Mouse (Mus musculus) adipocyte (in vitro differentiated cells): ENCODE data around the gene Kctd13.

Source experiments
- DNase-seq: peaks from one replicate; pipeline ENCODE4 v3.0.0-alpha.2; 2016; ENCODE audit warnings: low spot score

The Kctd13 gene

DNA sequence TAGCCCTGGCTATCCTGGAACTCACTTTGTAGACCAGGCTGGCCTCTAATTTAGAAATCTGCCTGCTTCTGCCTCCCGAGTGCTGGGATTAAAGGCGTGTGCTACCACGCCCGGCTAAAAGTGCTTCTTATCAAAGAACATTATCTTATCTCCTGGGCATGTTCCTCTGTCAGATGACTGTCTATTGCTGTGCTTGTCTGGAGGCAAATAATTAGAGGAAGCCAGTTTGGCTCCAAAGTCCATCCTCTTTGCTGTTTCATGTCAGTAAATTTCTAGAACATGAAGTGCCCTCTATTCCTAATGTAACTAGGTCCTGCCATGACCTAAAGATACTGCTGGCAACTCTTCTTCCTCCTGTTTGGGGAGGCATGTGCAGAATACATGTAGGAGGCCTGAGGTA, 53.4 kb downstream of the Kctd13 start:
- no peak for DNase-seq

DNA sequence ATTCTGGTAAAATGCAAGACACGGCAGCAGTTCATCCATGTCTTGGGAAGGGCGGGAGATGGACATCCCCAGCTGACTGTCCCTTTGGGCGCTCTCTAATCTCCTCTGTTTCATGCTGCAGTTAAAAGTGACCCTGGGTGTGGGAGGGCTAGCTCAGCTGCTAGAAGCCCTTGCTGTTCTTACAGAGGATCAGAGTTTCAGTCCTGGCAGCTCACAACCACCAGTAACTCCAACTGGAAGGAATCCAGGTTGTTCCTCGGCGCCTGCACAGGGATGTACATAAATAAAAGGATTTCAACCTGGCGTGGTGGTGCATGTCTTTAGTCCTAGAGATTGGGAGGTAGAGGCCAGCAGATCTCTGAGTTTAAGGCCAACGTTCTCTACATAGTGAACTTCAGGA, 54.4 kb downstream of the Kctd13 start:
- DNase-seq, result no peak

DNA sequence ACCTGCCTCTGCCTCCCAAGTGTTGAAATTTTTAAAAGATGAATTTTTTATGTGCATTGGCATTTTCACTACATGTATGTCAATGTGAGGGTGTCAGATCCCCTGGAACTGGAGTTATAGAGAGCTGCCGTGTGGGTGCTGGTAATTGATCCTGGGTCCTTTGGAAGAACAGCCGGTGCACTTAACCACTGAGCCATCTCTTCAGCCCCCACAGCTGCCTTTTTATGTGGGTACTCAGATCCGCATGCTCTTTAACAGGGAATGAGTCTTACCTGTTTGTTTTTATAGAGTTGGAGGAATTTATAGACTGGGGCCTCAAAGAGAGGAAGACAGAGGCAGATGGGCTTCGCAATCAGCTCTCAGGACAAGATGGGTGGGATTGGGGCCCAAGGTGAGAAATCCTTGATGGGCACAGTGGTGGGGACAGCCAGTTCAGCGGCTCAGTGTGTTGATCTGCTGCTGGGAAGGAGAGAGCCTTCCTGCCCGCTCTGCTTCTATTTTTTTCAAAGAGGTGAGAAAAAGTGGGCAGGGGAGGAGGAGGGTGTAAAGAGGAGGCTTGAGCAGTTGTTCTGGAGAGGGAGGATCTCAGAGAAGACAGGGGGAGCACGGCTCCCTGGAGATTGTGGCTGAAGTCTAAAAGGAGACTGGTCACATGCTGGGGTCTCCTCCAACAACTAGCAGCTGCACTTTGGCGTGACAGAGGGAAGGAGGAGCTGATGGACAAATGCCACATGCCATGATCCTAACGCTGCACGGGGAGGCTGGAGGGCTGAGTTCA, 56.2 kb downstream of the Kctd13 start:
- DNase-seq, result no peak

DNA sequence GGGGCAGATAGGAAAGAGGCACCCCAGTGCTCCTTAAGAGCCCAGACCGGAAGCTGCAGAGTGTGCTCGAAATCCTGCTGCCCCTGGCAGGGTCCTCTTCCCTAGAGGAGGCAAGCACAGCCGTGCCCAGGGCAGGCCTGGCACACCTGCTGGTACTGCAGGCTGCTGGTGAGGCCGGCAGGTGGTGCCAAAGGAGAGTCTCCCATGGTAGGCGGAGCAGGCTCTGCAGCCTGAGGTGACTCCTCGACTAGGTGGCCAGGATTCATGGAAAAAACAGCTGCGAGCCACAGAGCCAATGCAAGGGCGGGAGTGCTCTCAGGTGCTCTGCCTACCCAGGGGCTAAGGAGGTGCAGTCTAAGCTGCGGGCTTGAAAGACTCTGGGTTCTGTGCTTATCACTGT, 57.6 kb downstream of the Kctd13 start:
- no peak for DNase-seq

DNA sequence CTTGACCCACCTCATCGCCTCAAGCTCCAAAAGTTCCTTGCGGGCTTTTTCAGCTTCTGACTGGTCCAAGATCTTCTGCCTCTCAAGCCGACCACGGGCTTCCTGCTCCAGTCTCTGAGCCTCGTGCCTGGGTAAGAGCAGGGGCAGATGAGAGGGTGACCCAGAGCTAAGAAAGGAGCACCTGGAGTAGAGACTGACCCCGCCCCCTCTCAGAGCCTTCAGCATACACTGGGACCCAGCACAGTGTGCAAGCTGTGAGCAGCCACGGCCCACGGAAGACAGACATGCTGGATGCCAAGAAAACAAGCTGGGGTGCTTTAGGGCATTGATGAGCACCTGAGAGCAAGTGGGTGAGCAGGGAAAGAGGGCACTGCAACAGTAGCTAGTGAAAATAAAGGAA, 60.1 kb downstream of the Kctd13 start:
- DNase-seq, result no peak
